Mouse (Mus musculus): Measurements from ENCODE around the gene Zfp207. TPM values are rescaled to one million over a fixed set of nuclear protein-coding genes. Genes with fewer than 3 reads are reported as not detected.
"Not testable (repeated sequence)": the region's sequence is repeated elsewhere in the genome, so short reads cannot be mapped to it uniquely, and the experiment has no call there.

Zfp207 gene
- polyA plus RNA-seq, 1 experiment from 2014 or later = 143 TPM

DNA sequence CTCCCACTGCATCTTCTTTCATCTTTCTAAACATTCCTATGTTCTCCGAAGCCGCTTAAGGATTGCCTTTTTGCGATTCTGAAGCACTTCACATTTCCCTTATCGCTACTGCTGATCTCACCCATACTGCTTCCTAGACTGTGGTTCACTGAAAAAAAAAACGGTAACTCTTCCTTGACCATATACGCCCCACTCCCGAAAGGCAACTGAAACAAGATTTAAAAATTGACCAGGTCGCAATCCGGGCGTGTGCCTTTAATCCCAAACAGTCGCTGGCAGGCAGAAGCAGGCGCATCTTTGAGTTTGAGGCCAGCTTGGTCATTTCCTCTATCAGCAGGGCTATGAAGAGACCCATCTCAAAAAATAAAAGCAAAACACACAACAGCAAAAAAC lies 457 bp upstream of the Zfp207 start:
- Histone ChIP-seq H3K4me2 (peak overlapping the region; percentile 77), H3K9ac (peak overlapping the region; percentile 98), H3K4me3 (peak overlapping the region; percentile 96), H3K4me1 (peaks cover 46% of the 10 kb centered on the region), H3K27ac (peak overlapping the region; percentile 96), H3K36me3 (peaks cover 34% of the 10 kb centered on the region), H3K27me3 (replicated peaks) (no peaks in the 10 kb centered on the region; the same call in 1 of the 2 replicates), H3K9me3 (replicated peaks) (no peaks in the 10 kb centered on the region)
- WGBS (ENCODE audit: insufficient replicate concordance) = 1% methylated on average over 12 of the region's 12 CpGs
- ATAC-seq = peak; percentile 25; the same call in 1 of the 2 replicates

DNA sequence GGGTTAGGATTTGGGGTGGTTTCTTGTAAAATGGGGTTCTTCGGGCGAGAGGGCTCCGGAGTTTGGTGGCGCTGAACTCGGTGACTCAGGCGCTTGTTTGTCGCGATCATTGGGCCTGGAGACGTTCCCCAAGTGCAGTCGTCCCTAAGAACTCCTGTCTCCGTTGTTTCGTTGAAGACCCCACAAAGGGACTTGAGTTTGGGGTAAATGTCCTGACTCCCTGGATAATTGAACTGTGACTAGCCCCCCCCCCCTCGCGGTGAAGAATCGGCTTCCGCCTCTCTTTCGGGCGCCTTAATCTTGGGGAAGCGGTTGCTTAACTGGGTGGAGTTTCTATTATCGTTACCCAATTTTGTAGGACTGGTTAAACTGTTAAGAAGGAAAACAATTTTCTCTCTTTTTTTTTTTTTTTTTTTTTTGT lies 557 bp downstream of the Zfp207 start:
- H3K4me3 ChIP-seq = peak overlapping the region; percentile 96
- peaks cover 45% of the 10 kb centered on the region for H3K36me3 ChIP-seq
- H3K27ac ChIP-seq = peak overlapping the region; percentile 96
- H3K9me3 ChIP-seq (replicated peaks) = no peaks in the 10 kb centered on the region
- WGBS (ENCODE audit: insufficient replicate concordance) = under 1% methylated on average over 20 of the region's 20 CpGs
- H3K9ac ChIP-seq = peak overlapping the region; percentile 98
- peak overlapping the region; percentile 20; the same call in 1 of the 2 replicates for H3K4me2 ChIP-seq
- ATAC-seq = peak; percentile 53
- H3K4me1 ChIP-seq = peaks cover 45% of the 10 kb centered on the region
- no peaks in the 10 kb centered on the region; the same call in 1 of the 2 replicates for H3K27me3 ChIP-seq (replicated peaks)

DNA sequence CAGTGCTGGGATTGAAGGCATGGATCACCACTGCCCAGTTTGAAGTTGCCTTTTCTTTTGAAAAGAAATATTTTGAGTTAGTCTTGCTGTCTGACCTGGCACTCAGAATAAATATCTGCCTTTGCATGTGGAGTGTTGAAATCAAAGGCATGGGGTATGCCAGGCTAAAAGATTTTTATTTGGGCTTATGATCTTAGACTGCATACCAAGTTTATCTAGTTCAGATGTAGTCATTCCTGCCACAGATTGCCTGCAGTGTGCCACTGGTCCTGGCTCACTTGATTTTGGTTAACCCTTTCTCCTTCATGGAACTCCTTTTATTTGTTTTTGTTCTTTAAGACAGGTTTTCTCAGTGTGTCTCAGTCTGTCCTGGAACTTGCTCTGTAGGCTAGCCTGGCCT lies 1.4 kb downstream of the Zfp207 start:
- peak overlapping the region; percentile 77 for H3K27ac ChIP-seq
- peak overlapping the region; percentile 89 for H3K4me2 ChIP-seq
- peaks cover 52% of the 10 kb centered on the region for H3K36me3 ChIP-seq
- H3K4me3 ChIP-seq = peak overlapping the region; percentile 96
- H3K27me3 ChIP-seq (replicated peaks) = no peaks in the 10 kb centered on the region; the same call in 1 of the 2 replicates
- no peak for ATAC-seq
- peaks cover 45% of the 10 kb centered on the region for H3K4me1 ChIP-seq
- no peaks in the 10 kb centered on the region for H3K9me3 ChIP-seq (replicated peaks)
- H3K9ac ChIP-seq = peak overlapping the region; percentile 80

DNA sequence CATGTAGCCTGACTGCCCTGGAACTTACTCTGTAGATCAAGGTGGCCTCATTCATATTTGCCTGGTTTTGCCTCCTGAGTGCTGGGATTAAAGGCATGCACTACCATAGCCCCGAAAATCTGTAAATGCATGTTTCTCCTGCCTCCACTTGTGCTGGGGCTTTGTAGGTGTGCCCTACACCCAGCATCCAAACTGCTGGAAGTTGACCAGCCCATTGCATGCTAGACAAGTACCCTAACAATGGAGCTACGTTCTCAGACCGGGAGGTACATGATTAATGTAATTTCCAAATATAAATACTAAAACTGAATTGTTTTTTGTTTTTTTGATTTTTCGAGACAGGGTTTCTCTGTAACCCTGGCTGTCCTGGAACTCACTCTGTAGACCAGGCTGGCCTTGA lies 2.0 kb downstream of the Zfp207 start:
- no peak for ATAC-seq

DNA sequence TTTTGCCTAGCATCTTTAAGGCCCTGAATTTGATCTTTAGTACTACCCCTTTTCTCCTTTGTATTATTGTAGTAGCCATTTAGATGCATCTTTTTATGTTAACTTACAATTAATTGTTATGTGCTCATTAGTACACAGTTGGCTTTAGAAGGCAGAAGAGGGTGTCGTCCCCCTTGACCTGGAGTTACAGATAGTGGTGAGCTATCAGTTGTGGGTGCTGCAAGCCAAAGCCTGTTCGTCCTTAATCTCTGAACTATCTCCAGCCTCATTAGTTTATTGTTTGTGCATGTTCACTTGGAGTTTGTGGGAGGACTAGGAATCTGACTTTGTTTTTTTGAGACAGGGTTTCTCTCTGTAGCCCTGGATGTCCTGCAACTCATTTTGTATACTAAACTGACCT lies 3.7 kb downstream of the Zfp207 start:
- H3K27ac ChIP-seq = no peak overlapping the region
- peaks cover 40% of the 10 kb centered on the region for H3K4me1 ChIP-seq
- H3K9me3 ChIP-seq (replicated peaks) = no peaks in the 10 kb centered on the region
- H3K27me3 ChIP-seq (replicated peaks) = no peaks in the 10 kb centered on the region
- H3K4me2 ChIP-seq = peak overlapping the region; percentile 89
- H3K36me3 ChIP-seq = peaks cover 73% of the 10 kb centered on the region
- no peak for ATAC-seq
- H3K4me3 ChIP-seq = peak overlapping the region; percentile 96
- 10% methylated on average over 2 of the region's 2 CpGs for WGBS (ENCODE audit: insufficient replicate concordance)
- peak overlapping the region; percentile 80; the same call in 1 of the 2 replicates for H3K9ac ChIP-seq

More for the DNA sequence above, 2.0 kb downstream of the Zfp207 start:
- H3K27me3 ChIP-seq (replicated peaks) = no peaks in the 10 kb centered on the region; the same call in 1 of the 2 replicates
- WGBS (ENCODE audit: insufficient replicate concordance) = 36% methylated on average over 4 of the region's 4 CpGs
- peak overlapping the region; percentile 80 for H3K9ac ChIP-seq
- peaks cover 45% of the 10 kb centered on the region for H3K4me1 ChIP-seq
- H3K36me3 ChIP-seq = peaks cover 58% of the 10 kb centered on the region
- peak overlapping the region; percentile 77 for H3K27ac ChIP-seq
- H3K4me3 ChIP-seq = peak overlapping the region; percentile 96
- H3K4me2 ChIP-seq = peak overlapping the region; percentile 89
- no peaks in the 10 kb centered on the region for H3K9me3 ChIP-seq (replicated peaks)

DNA sequence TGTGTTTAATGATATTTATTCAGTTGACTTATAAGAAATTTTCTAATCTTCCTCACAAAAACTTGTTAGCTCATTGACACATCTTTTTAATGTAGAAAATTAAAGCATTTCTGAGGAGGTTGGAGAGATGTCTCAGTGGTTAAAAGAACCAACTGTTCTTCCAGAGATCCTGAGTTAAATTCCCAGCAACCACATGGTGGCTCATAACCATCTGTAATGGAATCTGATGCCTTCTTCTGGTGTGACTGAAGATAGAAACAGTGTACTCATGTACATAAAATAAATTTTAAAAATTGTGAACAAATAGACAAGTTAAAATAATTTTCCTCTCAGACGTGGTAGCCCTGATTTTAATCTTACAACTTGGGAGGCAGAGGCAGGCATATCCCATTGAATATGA lies 6.8 kb downstream of the Zfp207 start:
- no peak overlapping the region for H3K4me3 ChIP-seq
- no peak overlapping the region for H3K27ac ChIP-seq
- ATAC-seq = no peak
- no peak overlapping the region for H3K9ac ChIP-seq
- H3K4me2 ChIP-seq = no peak overlapping the region
- no peaks in the 10 kb centered on the region for H3K9me3 ChIP-seq (replicated peaks)
- 70% methylated on average over 1 of the region's 1 CpGs for WGBS (ENCODE audit: insufficient replicate concordance)
- no peaks in the 10 kb centered on the region for H3K27me3 ChIP-seq (replicated peaks)
- H3K36me3 ChIP-seq = peaks cover 89% of the 10 kb centered on the region
- peaks cover 28% of the 10 kb centered on the region for H3K4me1 ChIP-seq

DNA sequence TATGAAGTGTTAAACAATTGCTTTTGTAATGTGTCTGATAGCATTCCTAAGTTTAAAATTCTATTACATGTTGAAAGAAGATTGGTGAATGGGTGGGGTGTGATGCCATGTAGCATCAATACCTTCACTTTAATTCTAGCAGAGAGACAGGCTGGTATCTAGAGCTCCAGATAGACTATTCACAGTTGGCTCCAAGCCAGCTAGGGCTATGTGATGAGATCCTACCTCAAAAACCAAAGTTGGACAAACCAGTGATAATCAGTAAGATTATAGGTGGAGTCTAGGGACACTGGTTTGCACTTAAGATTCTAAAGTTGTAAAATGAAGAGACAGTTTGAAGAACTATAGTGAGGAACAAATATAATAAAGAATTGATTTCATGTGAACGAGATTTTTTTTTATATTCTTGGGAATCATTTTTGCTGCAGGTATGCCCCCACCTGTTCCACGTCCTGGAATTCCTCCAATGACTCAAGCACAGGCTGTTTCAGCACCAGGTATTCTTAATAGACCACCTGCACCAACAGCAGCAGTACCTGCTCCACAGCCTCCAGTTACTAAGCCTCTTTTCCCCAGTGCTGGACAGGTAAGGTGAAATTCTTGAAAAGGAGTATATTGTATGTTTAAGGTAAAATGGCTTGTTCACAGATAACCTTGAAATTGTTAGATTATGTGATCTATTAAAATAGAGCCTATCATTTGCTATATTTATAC lies 8.5 kb downstream of the Zfp207 start:
- Histone ChIP-seq H3K4me1 (peaks cover 13% of the 10 kb centered on the region), H3K36me3 (peaks cover 89% of the 10 kb centered on the region)
- no peak for ATAC-seq

DNA sequence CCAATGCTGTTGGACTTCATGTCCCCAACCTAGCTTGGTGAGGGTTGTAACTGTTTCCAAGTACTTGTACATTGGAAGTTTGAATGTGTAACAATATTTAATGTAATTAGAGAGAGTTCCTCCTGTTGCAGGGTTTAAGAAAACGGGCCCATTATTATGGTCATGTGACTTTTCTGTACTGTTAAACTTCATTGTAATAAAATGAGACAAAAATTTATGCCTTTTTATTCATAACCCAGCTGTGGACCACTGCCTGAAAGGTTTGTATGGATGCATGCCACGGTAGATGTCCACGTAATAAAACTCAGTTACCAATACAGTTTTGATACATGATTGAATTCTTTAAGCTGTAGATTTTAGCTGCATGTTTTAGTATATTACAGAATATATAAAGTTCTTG lies 12.9 kb downstream of the Zfp207 start:
- 89% methylated on average over 3 of the region's 3 CpGs for WGBS (ENCODE audit: insufficient replicate concordance)
- Histone ChIP-seq H3K36me3 (peaks cover 88% of the 10 kb centered on the region), H3K9ac (no peak overlapping the region), H3K4me1 (no peaks in the 10 kb centered on the region), H3K9me3 (replicated peaks) (no peaks in the 10 kb centered on the region), H3K27ac (no peak overlapping the region), H3K4me2 (no peak overlapping the region), H3K4me3 (no peak overlapping the region), H3K27me3 (replicated peaks) (no peaks in the 10 kb centered on the region)
- ATAC-seq = no peak

More for the DNA sequence above, 8.5 kb downstream of the Zfp207 start:
- no peaks in the 10 kb centered on the region for H3K9me3 ChIP-seq (replicated peaks)
- H3K27ac ChIP-seq = no peak overlapping the region
- 89% methylated on average over 2 of the region's 2 CpGs for WGBS (ENCODE audit: insufficient replicate concordance)
- no peaks in the 10 kb centered on the region for H3K27me3 ChIP-seq (replicated peaks)
- H3K4me3 ChIP-seq = no peak overlapping the region
- H3K4me2 ChIP-seq = no peak overlapping the region
- no peak overlapping the region for H3K9ac ChIP-seq

DNA sequence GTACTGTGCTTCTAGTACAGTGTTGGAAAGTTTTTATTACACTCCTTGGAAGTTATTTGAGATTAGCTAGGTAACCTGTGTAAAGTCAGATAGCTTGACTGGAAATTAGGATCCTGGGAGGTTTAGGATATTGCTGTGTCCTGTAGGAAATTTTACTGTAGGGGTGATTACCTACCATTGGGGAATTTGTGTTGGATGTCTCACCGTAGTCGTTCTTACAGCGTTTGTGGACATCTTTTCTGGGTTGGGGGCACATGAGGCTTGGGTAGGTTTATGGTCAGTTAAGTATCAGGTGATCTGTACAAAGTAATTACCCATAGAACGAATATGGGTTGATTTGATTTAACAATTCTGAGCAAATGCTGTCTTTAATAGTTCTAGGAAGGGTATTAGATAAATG lies 13.5 kb downstream of the Zfp207 start:
- no peak for ATAC-seq
- no peaks in the 10 kb centered on the region for H3K9me3 ChIP-seq (replicated peaks)
- no peak overlapping the region for H3K4me2 ChIP-seq
- no peak overlapping the region for H3K9ac ChIP-seq
- H3K4me3 ChIP-seq = no peak overlapping the region
- H3K27me3 ChIP-seq (replicated peaks) = no peaks in the 10 kb centered on the region
- H3K36me3 ChIP-seq = peaks cover 87% of the 10 kb centered on the region
- H3K4me1 ChIP-seq = no peaks in the 10 kb centered on the region
- H3K27ac ChIP-seq = no peak overlapping the region
- 88% methylated on average over 4 of the region's 4 CpGs for WGBS (ENCODE audit: insufficient replicate concordance)

DNA sequence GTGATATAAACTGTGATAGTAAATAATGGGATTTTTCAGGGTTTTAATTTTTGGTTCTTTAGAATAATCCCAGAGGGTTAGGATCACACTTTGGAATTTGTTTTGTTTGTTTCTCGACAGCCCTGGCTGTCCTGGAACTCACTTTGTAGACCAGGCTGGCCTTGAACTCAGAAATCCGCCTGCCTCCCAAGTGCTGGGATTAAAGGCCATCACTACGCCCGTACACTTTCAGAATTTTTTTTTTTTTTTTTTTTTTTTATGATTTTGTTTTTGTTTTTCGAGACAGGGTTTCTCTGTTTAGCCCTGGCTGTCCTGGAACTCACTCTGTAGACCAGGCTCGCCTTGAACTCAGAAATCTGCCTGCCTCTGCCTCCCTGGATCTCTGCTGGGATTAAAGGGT lies 24.8 kb downstream of the Zfp207 start:
- H3K4me3 ChIP-seq, ATAC-seq: not testable (repeated sequence)
- WGBS (ENCODE audit: insufficient replicate concordance) = 92% methylated on average over 6 of the region's 6 CpGs

DNA sequence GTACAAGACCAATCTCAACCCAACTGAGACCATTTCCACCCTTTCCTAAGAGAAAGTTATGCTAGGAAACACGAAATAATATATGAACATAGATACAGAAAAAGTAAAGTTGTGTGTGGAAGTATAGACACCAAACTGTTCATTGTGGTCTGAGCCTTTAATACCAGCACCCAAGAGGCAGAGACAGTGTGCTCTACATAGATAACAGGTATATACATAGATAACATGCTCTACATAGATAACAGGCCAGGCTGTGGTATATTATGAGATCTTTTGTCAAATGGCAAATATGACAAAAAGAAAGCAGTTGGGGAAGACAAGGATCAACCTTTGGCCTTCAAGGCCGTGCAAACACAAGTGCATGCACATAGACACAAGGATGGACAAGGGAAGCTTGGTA lies 27.3 kb downstream of the Zfp207 start:
- Histone ChIP-seq H3K4me2 (no peak overlapping the region), H3K27me3 (replicated peaks) (no peaks in the 10 kb centered on the region), H3K9me3 (replicated peaks) (no peaks in the 10 kb centered on the region), H3K4me3 (no peak overlapping the region), H3K9ac (no peak overlapping the region), H3K36me3 (peaks cover 71% of the 10 kb centered on the region), H3K27ac (no peak overlapping the region), H3K4me1 (peaks cover 24% of the 10 kb centered on the region)
- peak; percentile 50; the same call in 1 of the 2 replicates for ATAC-seq
- 53% methylated on average over 2 of the region's 2 CpGs for WGBS (ENCODE audit: insufficient replicate concordance)

More for the DNA sequence above, 24.8 kb downstream of the Zfp207 start:
- peaks cover 24% of the 10 kb centered on the region for H3K4me1 ChIP-seq
- not testable (repeated sequence) for H3K27me3 ChIP-seq (replicated peaks); H3K4me2 ChIP-seq; H3K9ac ChIP-seq; H3K9me3 ChIP-seq (replicated peaks); H3K27ac ChIP-seq
- H3K36me3 ChIP-seq = peaks cover 81% of the 10 kb centered on the region

DNA sequence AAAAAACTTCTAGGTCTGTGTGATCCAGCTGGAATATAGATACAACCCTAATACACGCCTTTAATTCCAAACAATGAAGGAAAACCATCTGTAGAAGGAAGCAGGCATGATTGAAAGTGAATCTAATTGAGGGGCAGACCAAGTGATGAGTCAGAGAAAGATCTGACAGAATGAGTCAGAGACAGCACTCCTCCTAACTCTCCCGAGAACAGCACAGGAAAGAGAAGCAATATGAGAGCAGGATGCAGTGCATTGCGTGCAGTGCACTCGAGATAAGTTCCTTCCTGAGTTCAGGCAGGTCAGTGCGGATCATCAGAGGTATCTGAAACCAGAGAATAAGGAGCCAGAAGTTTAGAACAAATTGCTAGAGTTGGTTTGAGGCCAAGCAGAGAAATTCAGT lies 34.0 kb downstream of the Zfp207 start:
- peaks cover 25% of the 10 kb centered on the region for H3K36me3 ChIP-seq
- H3K27ac ChIP-seq = no peak overlapping the region
- H3K4me3 ChIP-seq = no peak overlapping the region
- H3K9ac ChIP-seq = no peak overlapping the region
- no peak overlapping the region for H3K4me2 ChIP-seq
- WGBS (ENCODE audit: insufficient replicate concordance) = 73% methylated on average over 5 of the region's 5 CpGs
- H3K4me1 ChIP-seq = peaks cover 12% of the 10 kb centered on the region; the same call in 1 of the 2 replicates
- H3K9me3 ChIP-seq (replicated peaks) = no peaks in the 10 kb centered on the region
- no peaks in the 10 kb centered on the region for H3K27me3 ChIP-seq (replicated peaks)
- ATAC-seq = no peak

Measured in liver, embryonic 12.5 days (tissue).